Mouse (Mus musculus) cerebellum, adult 18-20 months (tissue): ENCODE measurements around the gene Homez.

Experiments used
- DNase-seq, 2 experiments: peaks; one replicate each; pipeline ENCODE4 v3.0.0; 2021

Homez gene

DNA sequence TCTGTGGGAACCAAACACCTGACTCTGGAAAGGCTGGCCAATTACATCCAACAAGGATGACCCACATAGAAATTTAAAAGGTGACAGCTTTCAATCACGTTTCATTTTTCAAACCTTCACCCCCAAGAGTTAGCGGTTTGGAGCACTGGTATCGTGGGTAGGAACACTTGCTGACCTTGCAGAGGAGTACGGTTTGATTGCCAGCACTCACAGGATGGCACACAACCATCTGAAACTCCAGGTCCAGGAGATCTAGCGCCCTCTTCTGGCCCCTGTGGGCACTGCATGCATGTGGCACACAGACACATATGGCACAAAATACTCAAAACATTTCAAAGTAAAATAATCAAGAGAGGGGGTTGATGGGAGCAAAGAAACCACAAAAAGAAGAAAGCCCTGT lies 3.8 kb downstream of the Homez start:
- DNase-seq, result peak in 1 of 2 experiments; percentile 28

DNA sequence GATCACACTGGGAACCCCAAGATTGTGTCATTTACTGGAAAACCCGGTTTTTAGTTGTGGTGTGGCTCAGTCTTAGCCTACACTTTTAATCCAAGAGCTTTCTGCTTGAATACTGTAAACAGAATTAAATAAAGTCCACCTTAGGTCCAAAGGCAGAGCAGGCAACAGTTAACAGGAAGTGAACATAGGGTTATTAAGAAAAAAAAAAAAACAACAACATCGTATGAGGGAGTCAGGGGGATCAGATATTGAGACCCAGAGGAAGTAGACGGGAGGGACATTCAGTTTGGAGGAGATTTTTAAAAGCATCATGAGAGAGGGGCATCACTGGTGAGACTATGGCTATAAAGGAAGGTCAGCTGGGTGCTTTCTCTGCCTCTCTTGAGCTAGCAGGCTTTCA lies 4.5 kb downstream of the Homez start:
- no peak for DNase-seq

DNA sequence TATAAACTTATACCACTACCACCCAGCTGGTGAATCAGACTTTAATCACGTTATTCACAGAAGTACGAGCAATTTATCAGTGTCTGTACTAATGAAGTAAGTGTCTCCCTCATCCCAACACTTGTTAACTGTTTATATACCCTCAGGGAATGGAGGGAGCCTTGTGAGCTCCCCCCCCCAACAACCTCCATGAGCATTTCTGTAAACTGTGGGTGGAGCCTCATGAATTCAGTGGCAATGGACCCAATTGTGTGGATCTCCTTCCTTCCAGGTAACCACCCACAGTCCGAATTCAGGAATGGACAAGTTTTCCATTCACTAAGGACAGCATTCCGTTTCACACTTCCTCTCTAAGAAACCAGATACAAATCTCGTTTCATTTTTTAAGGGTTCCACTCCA lies 5.1 kb downstream of the Homez start:
- no peak for DNase-seq

DNA sequence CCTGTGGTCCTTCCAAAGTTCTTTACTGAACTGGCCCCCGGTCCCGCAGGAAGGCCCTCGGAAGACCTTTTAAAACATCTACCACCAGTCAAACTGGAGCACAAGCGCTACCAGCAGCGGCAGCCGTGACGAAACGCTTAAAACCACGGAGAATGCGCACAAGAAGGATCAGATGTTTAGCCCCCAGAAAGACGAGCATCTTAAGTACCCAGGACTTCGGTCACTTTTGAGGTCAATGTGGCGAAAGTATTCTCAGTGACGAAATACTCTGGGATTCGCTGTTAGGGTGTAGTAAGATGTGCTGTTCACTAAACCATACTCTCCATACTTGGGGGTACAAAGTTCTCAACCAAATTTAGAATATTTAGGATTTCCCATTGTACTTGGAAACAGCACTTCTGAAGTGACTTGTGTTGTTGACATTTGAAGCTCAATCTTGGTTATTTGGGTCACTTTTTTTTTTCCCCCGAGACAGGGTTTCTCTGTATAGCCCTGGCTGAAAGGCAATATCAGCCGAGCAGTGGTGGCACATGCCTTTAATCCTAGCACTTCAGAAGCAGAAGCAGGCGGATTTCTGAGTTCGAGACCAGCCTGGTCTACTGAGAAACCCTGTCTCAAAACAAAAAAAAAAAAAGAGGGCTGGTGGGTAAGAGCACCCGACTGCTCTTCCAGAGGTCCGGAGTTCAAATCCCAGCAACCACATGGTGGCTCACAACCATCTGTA lies 6.3 kb downstream of the Homez start:
- peak in 1 of 2 experiments; percentile 21 for DNase-seq

DNA sequence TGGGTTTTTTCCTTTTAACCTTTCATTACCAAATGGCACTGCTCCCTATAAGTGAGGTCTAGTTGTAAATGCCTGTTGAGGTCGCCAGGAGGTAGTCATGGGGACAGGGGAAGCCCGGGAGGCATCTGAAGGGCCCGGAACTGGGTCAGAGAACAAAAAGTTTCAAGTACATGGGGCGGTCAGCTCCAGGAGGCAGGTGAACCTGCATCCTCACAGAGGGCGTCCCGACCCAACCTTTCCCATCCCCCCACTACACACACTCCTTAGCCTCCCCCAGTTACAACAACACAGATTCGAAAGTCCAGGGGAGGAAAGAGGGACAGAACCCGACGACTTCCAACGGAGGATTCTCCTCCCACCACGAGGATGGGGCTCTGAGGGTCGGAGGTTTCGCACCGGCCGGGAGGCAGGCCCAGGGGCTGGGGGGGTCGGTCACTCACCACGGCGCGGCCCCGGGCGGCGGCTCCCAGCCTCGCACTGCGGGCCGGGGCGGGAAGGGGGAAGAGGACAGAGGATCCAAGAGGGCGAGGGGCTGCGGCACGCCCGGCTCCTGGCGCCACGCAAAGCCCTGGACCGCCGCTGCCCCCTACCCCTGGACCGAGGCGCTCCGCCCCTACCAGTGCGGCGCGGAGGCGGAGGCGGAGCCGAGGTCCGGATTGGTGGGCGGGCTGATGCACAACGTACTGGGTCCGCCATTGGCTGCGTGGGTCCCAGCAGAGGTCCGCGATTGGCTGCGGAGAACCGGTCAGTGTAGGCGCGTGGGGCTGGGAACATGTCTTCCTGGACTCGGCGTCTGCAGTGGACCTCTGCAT lies 7.1 kb downstream of the Homez start:
- DNase-seq, result peak; percentile 92 to 97

DNA sequence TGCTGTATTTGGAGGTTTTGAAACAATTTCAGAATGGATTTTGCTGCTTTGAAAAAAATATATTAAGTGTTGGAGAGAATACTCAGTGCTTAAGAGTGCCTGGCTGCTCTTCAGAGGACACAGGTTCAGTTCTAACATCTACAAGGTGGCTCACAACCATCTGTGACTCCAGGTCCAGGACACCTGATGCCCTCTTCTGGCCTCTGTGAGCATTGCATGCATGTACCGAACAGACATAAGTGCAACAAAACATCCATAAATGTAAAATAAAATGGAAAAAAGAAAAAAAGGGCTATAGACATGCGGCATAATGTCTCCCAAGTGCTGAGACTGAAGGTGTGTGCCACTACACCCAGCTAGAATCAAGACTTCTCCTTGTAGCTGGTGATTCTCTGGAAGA lies 10.2 kb downstream of the Homez start:
- peak; percentile 83 to 84 for DNase-seq

DNA sequence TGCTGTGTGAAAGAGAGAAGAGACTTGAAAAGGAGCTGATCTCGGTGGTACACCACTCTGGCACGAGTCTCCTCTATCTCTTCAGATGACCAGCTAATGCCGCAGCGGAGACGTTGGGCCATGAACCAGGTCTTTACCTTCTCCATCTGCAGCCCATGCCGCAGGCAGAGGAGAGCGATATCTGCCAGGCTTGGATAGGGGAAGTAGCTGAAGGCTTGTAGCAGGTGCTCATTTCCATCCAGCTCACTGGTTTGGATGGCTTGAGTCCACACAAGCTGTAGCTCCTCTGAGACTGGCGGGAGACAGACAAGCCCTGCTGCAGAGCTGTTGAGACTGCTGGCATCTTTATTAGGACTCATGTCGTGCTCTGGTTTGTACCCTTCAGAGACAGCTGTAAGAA lies 12.9 kb downstream of the Homez start:
- peak; percentile 64 to 79 for DNase-seq

DNA sequence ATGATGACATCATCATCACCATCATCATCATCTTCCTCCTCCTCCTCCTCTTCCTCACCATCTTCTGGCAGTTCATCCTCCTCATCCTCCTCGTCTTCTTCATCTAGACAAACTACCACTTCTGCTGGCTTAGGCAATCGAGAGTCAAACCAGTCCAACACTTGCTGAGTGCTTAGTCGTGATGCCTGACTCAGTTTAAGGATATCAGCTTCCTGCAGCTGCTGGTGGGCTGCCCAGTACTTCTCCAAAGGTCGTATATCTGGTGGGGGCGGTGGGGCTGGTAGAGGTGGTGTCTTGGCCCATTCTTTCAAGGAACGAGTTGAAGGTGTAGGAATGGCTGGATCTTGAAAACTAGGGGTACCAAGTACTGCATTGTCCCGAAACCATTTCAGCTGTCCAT lies 14.1 kb downstream of the Homez start:
- no peak for DNase-seq

DNA sequence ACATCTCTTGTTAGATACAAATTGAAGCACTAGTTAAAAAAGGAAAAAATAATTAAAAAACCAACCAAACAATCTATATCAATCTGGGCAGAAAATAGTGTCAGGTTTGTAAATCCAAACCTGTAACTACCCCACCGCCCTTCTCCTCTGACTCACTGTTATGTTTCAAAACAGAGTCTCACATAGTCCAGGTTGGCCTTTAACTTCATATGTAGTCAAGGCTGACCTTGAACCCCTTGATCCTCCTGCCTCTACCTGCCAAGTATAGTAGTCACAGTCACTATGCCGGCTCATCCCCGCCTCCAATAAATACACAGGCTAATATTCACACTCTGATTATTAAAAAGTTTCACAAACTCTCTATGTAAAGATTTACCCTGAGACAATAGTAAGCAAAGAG lies 15.0 kb downstream of the Homez start:
- DNase-seq, result no peak

DNA sequence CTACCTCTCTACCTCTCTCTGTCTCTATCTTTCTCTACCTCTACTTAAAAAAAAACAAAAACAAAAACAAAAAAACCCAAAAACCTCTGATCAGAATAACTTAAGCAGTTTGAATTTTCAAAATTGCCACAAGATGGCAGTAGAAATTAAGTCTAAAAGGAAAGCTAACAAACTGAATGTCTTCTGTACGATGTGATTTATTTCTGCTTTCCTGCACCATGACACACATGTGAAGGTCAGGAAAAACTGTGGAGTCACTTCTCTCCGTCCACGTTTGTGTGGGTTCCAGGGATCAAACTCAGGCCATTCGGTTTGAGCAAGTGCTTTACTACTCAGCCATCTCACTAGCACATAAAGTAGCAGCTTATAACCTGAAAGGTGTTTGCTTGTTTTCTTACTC lies 27.3 kb downstream of the Homez start:
- DNase-seq, result peak in 1 of 2 experiments; percentile 38

DNA sequence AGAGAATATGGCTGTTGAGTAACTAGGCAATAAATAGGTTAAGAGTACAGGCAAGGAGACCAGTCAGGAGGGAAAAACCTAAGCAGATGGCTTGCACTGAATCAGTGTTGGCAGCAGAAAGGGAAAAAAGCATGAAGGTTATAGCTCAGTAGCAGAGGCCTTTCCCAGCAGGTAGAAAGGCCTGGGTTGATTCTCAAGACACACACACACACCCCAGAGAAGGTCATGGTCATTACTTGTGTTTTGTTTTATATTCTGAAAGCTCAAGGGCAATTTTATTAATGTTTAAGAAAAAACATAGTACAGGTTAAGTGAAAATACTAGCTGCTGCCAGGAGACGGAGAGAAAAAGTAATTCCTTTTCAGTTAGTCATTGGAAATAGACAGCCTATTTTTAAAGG lies 47.0 kb downstream of the Homez start:
- DNase-seq, result peak; percentile 26 to 31

DNA sequence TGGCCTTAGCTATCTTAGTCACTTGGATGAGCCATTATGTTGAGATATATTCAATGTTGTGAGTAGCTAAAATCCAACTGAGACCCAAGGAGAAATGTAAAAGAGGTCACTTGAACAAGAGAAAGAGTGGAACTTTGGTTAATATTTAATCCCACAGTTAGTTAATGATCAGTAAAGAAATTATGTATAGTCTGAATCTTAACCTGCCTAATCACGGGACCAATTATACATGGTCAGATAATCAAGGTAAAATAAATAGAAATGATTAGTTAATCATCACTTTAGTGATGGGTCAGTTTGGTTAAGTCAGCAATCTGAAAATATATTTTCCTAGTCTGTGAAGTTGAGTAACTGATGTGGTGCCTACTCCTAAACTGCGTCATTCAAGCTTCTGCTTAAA lies 48.5 kb downstream of the Homez start:
- no peak for DNase-seq

DNA sequence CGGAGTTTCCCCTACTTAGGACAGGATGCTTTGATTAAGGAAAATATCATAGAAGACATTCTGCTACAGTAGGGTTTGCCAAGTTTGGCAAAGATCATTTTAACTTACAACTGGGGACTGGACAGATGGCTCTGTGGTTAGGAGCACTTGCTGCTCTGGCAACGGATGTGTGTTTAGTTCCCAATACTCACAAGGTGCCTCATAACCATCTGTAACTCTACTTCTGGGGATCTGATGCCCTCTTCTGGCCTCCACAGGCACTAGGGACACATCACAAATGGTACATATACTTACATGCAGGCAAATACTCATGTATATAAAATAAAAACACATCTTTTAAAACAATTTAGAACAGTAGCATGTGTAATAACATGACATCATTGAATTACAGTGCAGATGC lies 53.0 kb downstream of the Homez start:
- DNase-seq, result peak; percentile 60 to 61

DNA sequence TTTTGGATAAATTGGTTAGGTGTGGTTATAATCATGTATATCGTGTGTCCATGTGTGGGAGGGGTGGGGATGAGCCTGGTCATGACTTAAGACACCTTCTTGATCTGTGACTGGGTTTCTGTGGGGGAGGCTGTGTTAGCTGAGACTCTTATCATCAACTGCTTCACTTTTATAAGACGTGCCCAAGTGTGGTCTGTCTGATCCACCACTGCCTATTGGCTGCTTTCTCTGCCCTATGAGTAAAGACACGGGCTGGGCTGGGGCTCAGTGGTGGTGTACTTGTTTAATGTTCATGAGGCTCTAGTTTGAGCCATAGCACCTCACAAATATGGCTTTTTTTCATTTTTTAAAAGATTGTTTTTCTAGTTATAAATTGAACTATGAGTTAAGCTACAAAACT lies 55.0 kb downstream of the Homez start:
- no peak for DNase-seq

DNA sequence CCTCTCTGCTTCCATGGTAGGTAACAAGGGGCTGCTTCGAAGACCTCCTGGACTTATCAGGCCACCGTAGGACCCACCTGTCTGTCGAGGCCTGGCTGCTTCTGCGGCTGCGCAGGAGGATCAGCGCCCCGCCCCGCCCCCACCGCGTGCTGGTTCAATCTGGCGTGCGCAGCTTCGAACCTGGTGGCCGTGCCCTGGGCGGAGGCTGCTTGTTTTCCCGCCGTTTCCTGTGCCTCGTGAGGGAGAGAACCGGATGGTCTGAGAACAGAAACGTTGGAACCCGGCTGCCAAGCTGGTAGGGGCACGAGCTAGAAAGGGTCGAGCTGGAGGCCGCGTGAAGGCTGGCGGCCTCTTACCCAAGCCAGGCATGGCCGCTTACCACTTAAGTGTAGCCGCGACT lies 56.8 kb downstream of the Homez start, which contains the start of gene Rnf212b:
TSS of gene Rnf212b (plus strand) at position 151 of the 400 bp plus-strand sequence.
- DNase-seq, result no peak

DNA sequence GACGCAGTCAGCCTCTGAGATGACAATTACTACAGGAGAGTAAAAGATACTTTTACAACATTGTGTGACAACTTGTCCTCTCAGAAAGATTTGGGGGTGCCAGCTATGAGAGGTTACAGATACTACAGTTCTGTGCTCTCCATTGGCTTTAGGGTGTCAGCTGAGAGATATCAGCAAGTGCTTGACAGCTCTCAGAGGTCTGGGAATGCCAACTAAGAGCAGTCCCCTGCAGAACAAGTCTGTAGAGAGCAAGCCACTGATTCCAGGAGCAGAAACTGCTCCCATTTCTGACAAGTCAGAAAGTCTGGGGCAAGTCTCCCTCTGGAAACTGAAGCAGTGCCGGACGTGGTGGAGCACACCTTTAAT lies 61.1 kb downstream of the Homez start:
- no peak for DNase-seq

DNA sequence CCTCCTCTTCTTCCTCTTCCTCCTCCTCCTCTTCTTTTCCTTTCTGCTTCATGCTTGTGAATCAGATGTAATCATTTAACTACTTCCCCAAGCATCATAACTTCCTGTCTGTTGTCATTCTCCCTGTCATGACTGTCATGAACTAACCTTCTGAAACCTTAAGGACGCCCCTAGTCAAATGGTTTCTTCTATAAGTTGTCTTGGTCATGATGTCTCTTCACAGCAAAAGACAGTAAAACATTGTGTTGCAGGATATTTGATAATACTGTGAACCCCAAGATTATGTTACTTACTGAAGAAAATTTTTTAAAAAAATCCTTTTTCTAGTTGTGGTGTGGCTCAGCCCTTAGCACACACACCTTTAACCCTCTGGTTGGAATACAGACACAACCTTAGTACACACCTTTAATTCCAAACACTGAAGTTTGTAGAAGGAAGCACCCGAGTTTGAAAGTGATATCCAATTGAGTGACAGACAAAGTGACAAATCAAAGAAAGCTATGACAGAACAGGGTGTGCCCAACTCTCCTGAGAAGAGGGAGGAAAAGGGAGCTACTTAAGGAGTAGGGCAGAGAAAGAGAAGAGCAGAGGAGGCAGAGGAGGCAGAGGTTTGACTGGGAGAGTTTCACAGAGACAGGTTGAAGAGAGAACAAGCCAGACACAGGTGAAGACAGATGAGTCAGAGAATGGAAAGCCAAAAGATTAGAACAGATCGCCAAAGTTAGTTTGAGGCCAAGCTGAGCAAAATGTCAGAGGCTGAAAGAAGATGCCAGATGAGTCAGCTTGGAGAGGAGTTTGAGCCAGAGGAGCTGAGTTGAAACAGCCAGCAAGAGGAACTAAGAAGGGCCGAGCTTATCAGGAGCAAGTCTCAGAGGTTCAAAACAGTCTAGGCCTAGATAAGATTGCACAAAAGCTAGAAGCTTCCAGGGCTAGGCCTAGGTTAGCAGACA lies 61.8 kb downstream of the Homez start:
- DNase-seq, result no peak

DNA sequence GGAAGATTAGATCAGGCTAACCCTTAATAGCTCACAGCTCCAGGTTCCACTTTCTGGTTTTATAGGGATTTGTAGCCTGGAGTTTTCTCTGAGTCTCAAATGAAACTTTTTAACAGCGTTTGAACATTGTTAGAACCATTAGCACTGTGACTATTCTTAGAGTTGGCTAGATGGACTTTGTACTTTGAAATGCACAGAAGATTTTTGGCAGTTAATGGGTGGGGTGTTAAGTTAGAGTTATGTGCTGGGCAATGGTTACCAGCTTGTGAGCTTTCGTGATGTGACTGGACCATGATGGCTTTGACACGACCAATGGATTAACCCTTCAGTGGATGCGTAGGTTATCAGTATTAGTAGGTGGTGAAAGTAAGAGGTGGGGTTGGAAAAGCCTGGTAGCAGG lies 64.6 kb downstream of the Homez start:
- DNase-seq, result no peak
